Mouse (Mus musculus) thymus, adult 2 months (tissue): Measurements from ENCODE around the gene Cpt2. TPM values are rescaled to one million over a fixed set of nuclear protein-coding genes. Genes with fewer than 3 reads are reported as not detected.
A peak's percentile ranks its signal among the peaks of the same experiment; 100 is the strongest.

ENCODE experiments used
- DNase-seq: peaks from one replicate; pipeline ENCODE4 v3.0.0; 2021
- H3K27ac ChIP-seq: fragments of 200-500 bp; 2 replicates; pipeline ENCODE4 v1.5.1; 2012; ENCODE audit warnings: low read length, control low read depth; ENCODE audit not compliant: control insufficient read depth, insufficient read depth
- H3K27me3 ChIP-seq: fragments of 200-500 bp; 2 replicates; pipeline ENCODE4 v1.6.1; 2012; ENCODE audit warnings: mild to moderate bottlenecking, low read length, moderate library complexity, mixed read lengths; ENCODE audit not compliant: control insufficient read depth, insufficient read depth
- H3K36me3 ChIP-seq: fragments of 200-500 bp; 2 replicates; pipeline ENCODE4 v1.6.1; 2012; ENCODE audit warnings: mild to moderate bottlenecking, low read length, moderate library complexity; ENCODE audit not compliant: control insufficient read depth, insufficient read depth
- H3K4me1 ChIP-seq: fragments of 200-500 bp; replicated peaks from 2 replicates; pipeline ENCODE4 v1.6.1; 2012; ENCODE audit warnings: low read length; ENCODE audit not compliant: control insufficient read depth, insufficient read depth
- H3K4me3 ChIP-seq: fragments of 200-500 bp; 2 replicates; pipeline ENCODE4 v1.5.1; 2012; ENCODE audit warnings: mild to moderate bottlenecking, low read length, control low read depth, moderate library complexity; ENCODE audit not compliant: control insufficient read depth, insufficient read depth
- CTCF ChIP-seq: fragments of 200-500 bp; IDR thresholded peaks from 2 replicates; pipeline ENCODE4 v1.5.1; 2012; ENCODE audit warnings: mild to moderate bottlenecking, control low read depth, low read length, moderate library complexity, borderline replicate concordance; ENCODE audit not compliant: control insufficient read depth, poor library complexity, insufficient read depth; ENCODE audit errors: extremely low read depth
- POLR2A ChIP-seq: fragments of 200-500 bp; IDR thresholded peaks from 2 replicates; pipeline ENCODE4 v1.6.1; 2012; ENCODE audit warnings: mild to moderate bottlenecking, low read length, control low read depth, moderate library complexity; ENCODE audit not compliant: control insufficient read depth, poor library complexity, insufficient read depth; ENCODE audit errors: extremely low read depth
- WGBS: fragments of 180-500 bp; shearing (Covaris S2); methylation state at CpG from one replicate; pipeline ENCODE4 v1.1.7; 2018; 5-methylcytosine and 5-hydroxymethylcytosine counted together
- polyA plus RNA-seq: library from polyadenylated mRNA; depleted of rRNA; stranded (reverse); fragments of >200 nt; gene quantifications from 2 replicates; pipeline ENCODE4 v1.2.3, GENCODE M21; 2012

Gene Cpt2
- polyA plus RNA-seq, 1 experiment = 46.6 TPM

- Histone ChIP-seq H3K4me1 (peaks cover 18% of the 10 kb centered on the region), H3K4me3 (no peak overlapping the region), H3K36me3 (no peaks in the 10 kb centered on the region), H3K27me3 (no peaks in the 10 kb centered on the region), H3K27ac (no peak overlapping the region)
- WGBS = 94% methylated on average over 2 of the region's 2 CpGs
- no peak for TF ChIP-seq CTCF
- TF ChIP-seq POLR2A = no peak
- DNase-seq = no peak
Observed at GRCm38 (mm10) chr4:107938124-107938523, 14.7 kb upstream of the Cpt2 start.

DNA sequence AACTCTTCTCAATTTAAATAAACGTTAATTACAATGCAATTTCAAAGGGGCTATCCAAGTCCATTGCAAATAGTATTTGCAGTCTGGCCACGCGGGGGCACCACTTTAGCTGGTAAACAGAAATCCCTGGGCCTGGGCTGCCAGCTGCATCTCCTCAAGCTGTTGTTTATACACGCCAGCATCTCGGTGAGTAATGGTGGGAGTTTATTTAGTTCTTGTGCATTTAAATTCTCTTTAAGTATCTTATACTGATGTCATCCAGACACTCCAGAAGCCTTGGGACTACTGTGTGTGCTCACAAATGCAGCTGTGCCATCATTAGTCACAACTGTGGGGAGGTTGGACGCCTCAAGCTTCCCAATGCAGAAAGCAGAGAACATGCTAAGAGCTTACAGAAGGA, 13.9 kb upstream of the Cpt2 start:
- peak; percentile 59; the same call in 1 of the 2 replicates for TF ChIP-seq CTCF
- TF ChIP-seq POLR2A = no peak
- peaks cover 18% of the 10 kb centered on the region for H3K4me1 ChIP-seq
- DNase-seq = peak; percentile 59
- WGBS = 36% methylated on average over 6 of the region's 6 CpGs
- H3K4me3 ChIP-seq = no peak overlapping the region
- no peaks in the 10 kb centered on the region for H3K27me3 ChIP-seq
- H3K27ac ChIP-seq = no peak overlapping the region
- no peaks in the 10 kb centered on the region for H3K36me3 ChIP-seq

- no peak overlapping the region for H3K27ac ChIP-seq
- WGBS = 42% methylated on average over 3 of the region's 3 CpGs
- peaks cover 18% of the 10 kb centered on the region for H3K4me1 ChIP-seq
- no peaks in the 10 kb centered on the region for H3K27me3 ChIP-seq
- TF ChIP-seq POLR2A (no peak), CTCF (no peak)
- DNase-seq = no peak
- H3K36me3 ChIP-seq = no peaks in the 10 kb centered on the region
- H3K4me3 ChIP-seq = no peak overlapping the region
Observed at GRCm38 (mm10) chr4:107935254-107935653, 11.8 kb upstream of the Cpt2 start.

DNA sequence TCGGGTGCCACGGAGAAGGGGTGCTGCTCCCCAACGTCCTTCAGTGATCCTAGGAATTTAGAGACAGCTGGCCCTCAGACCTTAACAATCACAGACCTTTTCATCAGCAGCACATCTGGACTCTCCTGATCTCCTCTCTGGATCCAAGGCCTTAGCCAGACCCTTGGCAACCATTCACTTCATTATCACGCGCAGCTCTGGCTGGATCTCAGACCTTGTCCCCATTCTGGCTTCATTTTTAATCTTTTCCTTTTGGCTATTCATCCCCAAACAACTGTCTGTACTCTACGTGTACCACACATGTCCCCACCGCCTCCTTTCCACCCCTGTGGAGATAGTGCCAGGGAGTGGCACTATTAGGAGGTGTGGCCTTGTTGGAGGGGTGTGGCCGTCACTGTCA, 9.8 kb upstream of the Cpt2 start:
- 96% methylated on average over 8 of the region's 8 CpGs for WGBS
- Histone ChIP-seq H3K36me3 (no peaks in the 10 kb centered on the region), H3K4me3 (no peak overlapping the region), H3K4me1 (peaks cover 7% of the 10 kb centered on the region), H3K27me3 (no peaks in the 10 kb centered on the region), H3K27ac (no peak overlapping the region)
- DNase-seq = no peak
- TF ChIP-seq POLR2A (no peak), CTCF (no peak)

DNA sequence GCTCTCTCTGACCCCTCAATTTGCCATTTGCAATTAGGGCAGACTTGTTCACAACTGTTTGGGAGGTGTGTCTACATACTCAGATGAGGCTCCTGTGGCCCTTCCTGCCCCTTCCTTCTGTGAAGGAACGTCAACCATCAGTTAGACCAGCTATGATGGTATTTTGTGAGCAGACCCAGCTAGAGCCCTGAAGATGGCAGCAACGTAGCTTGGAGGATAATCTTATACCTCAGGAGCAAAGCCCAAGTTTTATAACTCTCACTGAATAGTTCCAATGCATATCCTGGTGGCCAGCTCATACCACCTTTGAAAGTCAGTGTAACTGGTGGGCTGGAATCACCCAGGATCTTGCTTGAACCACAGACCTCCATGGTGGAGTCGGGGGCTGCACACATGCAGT, 8.0 kb upstream of the Cpt2 start:
- TF ChIP-seq POLR2A (no peak), CTCF (no peak)
- DNase-seq = no peak

GRCm38 (mm10) chr4:107928726-107929125, 5.3 kb upstream of the Cpt2 start:
- Histone ChIP-seq H3K4me3 (no peak overlapping the region), H3K27me3 (no peaks in the 10 kb centered on the region), H3K4me1 (no peaks in the 10 kb centered on the region), H3K27ac (no peak overlapping the region), H3K36me3 (no peaks in the 10 kb centered on the region)
- TF ChIP-seq POLR2A (no peak), CTCF (no peak)
- DNase-seq = no peak
- 90% methylated on average over 2 of the region's 2 CpGs for WGBS

More for the DNA sequence above, 8.0 kb upstream of the Cpt2 start:
- WGBS = 91% methylated on average over 3 of the region's 3 CpGs
- Histone ChIP-seq H3K36me3 (no peaks in the 10 kb centered on the region), H3K27ac (no peak overlapping the region), H3K4me1 (peaks cover 4% of the 10 kb centered on the region), H3K4me3 (no peak overlapping the region), H3K27me3 (no peaks in the 10 kb centered on the region)

- no peak overlapping the region for H3K27ac ChIP-seq
- H3K36me3 ChIP-seq = no peaks in the 10 kb centered on the region
- 76% methylated on average over 2 of the region's 2 CpGs for WGBS
- TF ChIP-seq POLR2A = no peak
- TF ChIP-seq CTCF = no peak
- H3K27me3 ChIP-seq = no peaks in the 10 kb centered on the region
- no peak overlapping the region for H3K4me3 ChIP-seq
- no peaks in the 10 kb centered on the region for H3K4me1 ChIP-seq
- no peak for DNase-seq
Observed at GRCm38 (mm10) chr4:107928269-107928668, 4.9 kb upstream of the Cpt2 start.
